Mouse (Mus musculus) cerebellum, adult 11-12 months (tissue): ENCODE measurements around the gene Ggt6.

Source experiments
- DNase-seq: peaks from one replicate; pipeline ENCODE4 v3.0.0; 2022

The Ggt6 gene

GRCm38 (mm10) chr11:72434963-72435693, at the start of gene Ggt6:
Gene Ggt6, plus strand, starts transcription at chr11:72435526.
- DNase-seq: no peak

- no peak for DNase-seq
Observed at GRCm38 (mm10) chr11:72388113-72388529, 47.2 kb upstream of the Ggt6 start.

GRCm38 (mm10) chr11:72389407-72390142, 45.8 kb upstream of the Ggt6 start:
- DNase-seq: no peak

GRCm38 (mm10) chr11:72391181-72391580, 44.1 kb upstream of the Ggt6 start:
- DNase-seq: no peak

GRCm38 (mm10) chr11:72393243-72393642, 42.1 kb upstream of the Ggt6 start:
- no peak for DNase-seq

GRCm38 (mm10) chr11:72393669-72394068, 41.7 kb upstream of the Ggt6 start:
- DNase-seq: no peak

- DNase-seq: no peak
Observed at GRCm38 (mm10) chr11:72394694-72395093, 40.6 kb upstream of the Ggt6 start.

- DNase-seq: no peak
Observed at GRCm38 (mm10) chr11:72395652-72396051, 39.7 kb upstream of the Ggt6 start.

GRCm38 (mm10) chr11:72396621-72397020, 38.7 kb upstream of the Ggt6 start:
- no peak for DNase-seq

GRCm38 (mm10) chr11:72397072-72397471, 38.3 kb upstream of the Ggt6 start:
- no peak for DNase-seq

GRCm38 (mm10) chr11:72397811-72398525, 37.4 kb upstream of the Ggt6 start:
- DNase-seq: no peak

- no peak for DNase-seq
Observed at GRCm38 (mm10) chr11:72401068-72401467, 34.3 kb upstream of the Ggt6 start.

- no peak for DNase-seq
Observed at GRCm38 (mm10) chr11:72402017-72402416, 33.3 kb upstream of the Ggt6 start.

- DNase-seq: no peak
Observed at GRCm38 (mm10) chr11:72402969-72403368, 32.4 kb upstream of the Ggt6 start.

GRCm38 (mm10) chr11:72405532-72405931, 29.8 kb upstream of the Ggt6 start:
- no peak for DNase-seq

- no peak for DNase-seq
Observed at GRCm38 (mm10) chr11:72406079-72406675, 29.1 kb upstream of the Ggt6 start.

- DNase-seq: no peak
Observed at GRCm38 (mm10) chr11:72407081-72407480, 28.2 kb upstream of the Ggt6 start.

- no peak for DNase-seq
Observed at GRCm38 (mm10) chr11:72407574-72407973, 27.8 kb upstream of the Ggt6 start.

GRCm38 (mm10) chr11:72408451-72409170, 26.7 kb upstream of the Ggt6 start:
- DNase-seq: no peak

- no peak for DNase-seq
Observed at GRCm38 (mm10) chr11:72409649-72410385, 25.5 kb upstream of the Ggt6 start.

- no peak for DNase-seq
Observed at GRCm38 (mm10) chr11:72410521-72411092, 24.7 kb upstream of the Ggt6 start.
